Mouse (Mus musculus): ENCODE results near the gene Oxt.
A peak's percentile ranks its signal among the peaks of the same experiment; 100 is the strongest.
"Not testable (repeated sequence)": the region's sequence is repeated elsewhere in the genome, so short reads cannot be mapped to it uniquely, and the experiment has no call there.

The Oxt gene

GRCm38 (mm10) chr2:130575873-130576272, at the start of gene Oxt:
TSS of gene Oxt (plus strand) at chr2:130576173.
- DNase-seq (ENCODE audit: low spot score): no peak

- DNase-seq (ENCODE audit: low spot score): no peak
These were observed 47.5 kb upstream of the Oxt start for GRCm38 (mm10) chr2:130528457-130528856.

- DNase-seq (ENCODE audit: low spot score): no peak
These were observed 46.7 kb upstream of the Oxt start for GRCm38 (mm10) chr2:130529290-130529689.

- DNase-seq (ENCODE audit: low spot score): no peak
These were observed 46.0 kb upstream of the Oxt start for GRCm38 (mm10) chr2:130529925-130530324.

GRCm38 (mm10) chr2:130532201-130532600, 43.8 kb upstream of the Oxt start:
- DNase-seq (ENCODE audit: low spot score): no peak

GRCm38 (mm10) chr2:130535017-130535416, 41.0 kb upstream of the Oxt start:
- no peak for DNase-seq (ENCODE audit: low spot score)

- no peak for DNase-seq (ENCODE audit: low spot score)
These were observed 39.1 kb upstream of the Oxt start for GRCm38 (mm10) chr2:130536890-130537289.

- no peak for DNase-seq (ENCODE audit: low spot score)
These were observed 37.0 kb upstream of the Oxt start for GRCm38 (mm10) chr2:130538876-130539546.

- no peak for DNase-seq (ENCODE audit: low spot score)
These were observed 35.7 kb upstream of the Oxt start for GRCm38 (mm10) chr2:130540266-130540665.

GRCm38 (mm10) chr2:130546957-130547356, 29.0 kb upstream of the Oxt start:
- no peak for DNase-seq (ENCODE audit: low spot score)

- DNase-seq (ENCODE audit: low spot score): no peak
These were observed 21.1 kb upstream of the Oxt start for GRCm38 (mm10) chr2:130554841-130555240.

- DNase-seq (ENCODE audit: low spot score): no peak
These were observed 19.7 kb upstream of the Oxt start for GRCm38 (mm10) chr2:130556292-130556691.

- no peak for DNase-seq (ENCODE audit: low spot score)
These were observed 18.5 kb upstream of the Oxt start for GRCm38 (mm10) chr2:130557462-130557861.

- DNase-seq (ENCODE audit: low spot score): no peak
These were observed 18.0 kb upstream of the Oxt start for GRCm38 (mm10) chr2:130558015-130558414.

- DNase-seq (ENCODE audit: low spot score): peak; percentile 87
These were observed 12.5 kb upstream of the Oxt start, which contains the start of gene Mrps26 for GRCm38 (mm10) chr2:130563212-130564055. TSS of gene Mrps26 (plus strand) at chr2:130563742.

- DNase-seq (ENCODE audit: low spot score): no peak
These were observed 11.9 kb upstream of the Oxt start for GRCm38 (mm10) chr2:130564063-130564462.

- DNase-seq (ENCODE audit: low spot score): no peak
These were observed 11.0 kb upstream of the Oxt start for GRCm38 (mm10) chr2:130564983-130565382.

GRCm38 (mm10) chr2:130568921-130569320, 7.1 kb upstream of the Oxt start:
- no peak for DNase-seq (ENCODE audit: low spot score)

- DNase-seq (ENCODE audit: low spot score): no peak
These were observed 6.0 kb upstream of the Oxt start for GRCm38 (mm10) chr2:130569926-130570325.

GRCm38 (mm10) chr2:130574960-130575359, 1.0 kb upstream of the Oxt start:
- DNase-seq (ENCODE audit: low spot score): no peak

GRCm38 (mm10) chr2:130576564-130576963, 591 bp downstream of the Oxt start:
- DNase-seq (ENCODE audit: low spot score): not testable (repeated sequence)

- DNase-seq (ENCODE audit: low spot score): no peak
These were observed 1.0 kb downstream of the Oxt start for GRCm38 (mm10) chr2:130577021-130577420.

- DNase-seq (ENCODE audit: low spot score): no peak
These were observed 1.7 kb downstream of the Oxt start for GRCm38 (mm10) chr2:130577632-130578031.

Data from left cerebral cortex, adult 11 months (tissue).